Mouse (Mus musculus) inflammation-experienced regulatory T-cells (primary cell): ENCODE measurements around the gene Gm28269. TPM values are rescaled to one million over a fixed set of nuclear protein-coding genes. Genes with fewer than 3 reads are reported as not detected.

Experiments used
- polyA plus RNA-seq, 2 experiments: library from polyadenylated mRNA; unstranded; fragments of 100-300 nt; shearing (Covaris generic); gene quantifications; one replicate each; pipeline ENCODE4 v1.2.1; 2017

Gm28269 gene
- not detected for polyA plus RNA-seq

GRCm38 (mm10) chrX:21744997-21745396, at the start of gene Gm28269:
TSS of gene Gm28269 (minus strand) at chrX:21745097.

DNA sequence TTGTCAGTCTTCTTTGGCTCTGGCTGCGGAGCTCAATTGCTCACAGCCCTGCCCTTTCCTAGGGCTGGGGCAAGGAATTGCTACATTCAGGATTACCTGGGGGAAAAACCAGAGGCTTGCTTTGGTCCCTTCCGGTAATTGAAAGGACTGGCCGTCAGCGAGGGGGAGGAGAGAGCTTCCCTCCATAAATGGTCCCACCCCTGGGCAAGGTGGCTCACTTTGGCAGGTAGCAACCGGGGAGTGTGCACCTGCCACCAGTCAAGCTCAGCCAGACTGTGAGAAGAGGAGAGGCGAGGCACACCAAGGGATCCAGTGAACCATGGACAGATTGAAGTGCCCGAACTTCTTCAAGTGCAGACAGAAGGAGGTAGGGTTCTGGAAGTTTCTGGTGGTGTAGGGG, 30.1 kb downstream of the Gm28269 start, which contains the start of gene Slc6a14:
Slc6a14 (plus strand) TSS at position 68 of the 400 bp plus-strand sequence.

Other genes with a start within 250 kb of the Gm28269 start
- not detected for gene Slc6a14, start 30.2 kb downstream of the Gm28269 start, polyA plus RNA-seq